Mouse (Mus musculus) MEL (cell line): ENCODE data around the gene Ifna14.

Experiments
- ELF1 ChIP-seq: IDR thresholded peaks from 2 replicates; pipeline ENCODE4 v1.6.1; 2014; ENCODE audit warnings: low read depth, mild to moderate bottlenecking, inconsistent platforms, low read length, improper control_type of control experiment, moderate library complexity
- GATA1 ChIP-seq: IDR thresholded peaks from 2 replicates; pipeline ENCODE4 v1.6.1; 2011; ENCODE audit warnings: low read depth, low read length, improper control_type of control experiment
- HCFC1 ChIP-seq: IDR thresholded peaks from 2 replicates; pipeline ENCODE4 v1.6.1; 2012; ENCODE audit warnings: low read depth, mild to moderate bottlenecking, inconsistent platforms, low read length, improper control_type of control experiment, moderate library complexity
- KAT2A ChIP-seq: conservative IDR thresholded peaks from 2 replicates; pipeline ENCODE4 v1.6.1; 2012; ENCODE audit warnings: low read depth, low read length, improper control_type of control experiment, inconsistent platforms
- TAL1 ChIP-seq: IDR thresholded peaks from 2 replicates; pipeline ENCODE4 v1.6.1; 2012; ENCODE audit warnings: mild to moderate bottlenecking, inconsistent platforms, low read length, moderate library complexity, mixed read lengths

GRCm38 (mm10) chr4:88522674-88523073 lies 48.9 kb downstream of the Ifna14 start, which contains the start of gene Ifnb1:
- no peak for TF ChIP-seq ELF1
- no peak for TF ChIP-seq TAL1
- no peak for TF ChIP-seq GATA1
- TF ChIP-seq HCFC1: no peak
- TF ChIP-seq KAT2A: no peak
